Mouse (Mus musculus): ENCODE data around the gene Cd53.

Cd53 gene

GRCm38 (mm10) chr3:106789930-106790329 is at the start of gene Cd53:
TSS of gene Cd53 (minus strand) at chr3:106790149.
- DNase-seq = peak; percentile 19

GRCm38 (mm10) chr3:106832107-106832506 is 42.2 kb upstream of the Cd53 start:
- DNase-seq = peak; percentile 8

GRCm38 (mm10) chr3:106826187-106826586 is 36.2 kb upstream of the Cd53 start, which contains the start of gene Olfr266:
TSS of gene Olfr266 (minus strand) at chr3:106826287.
- DNase-seq = no peak

- DNase-seq = no peak
Measured at GRCm38 (mm10) chr3:106817676-106818075, 27.7 kb upstream of the Cd53 start.

- no peak for DNase-seq
Measured at GRCm38 (mm10) chr3:106808972-106809695, 19.2 kb upstream of the Cd53 start.

GRCm38 (mm10) chr3:106798079-106798478 is 8.1 kb upstream of the Cd53 start:
- DNase-seq = no peak

GRCm38 (mm10) chr3:106788440-106788887 is 1.5 kb downstream of the Cd53 start:
- DNase-seq = peak; percentile 28

- peak; percentile 19 for DNase-seq
Measured at GRCm38 (mm10) chr3:106787972-106788371, 2.0 kb downstream of the Cd53 start.

GRCm38 (mm10) chr3:106785130-106785529 is 4.8 kb downstream of the Cd53 start:
- DNase-seq = peak; percentile 31

- DNase-seq = no peak
Measured at GRCm38 (mm10) chr3:106771834-106772233, 18.1 kb downstream of the Cd53 start.

GRCm38 (mm10) chr3:106755898-106756297 is 34.1 kb downstream of the Cd53 start:
- no peak for DNase-seq

GRCm38 (mm10) chr3:106722028-106722945 is 67.7 kb downstream of the Cd53 start:
- DNase-seq = peak; percentile 89

GRCm38 (mm10) chr3:106721397-106722027 is 68.4 kb downstream of the Cd53 start:
- DNase-seq = peak; percentile 96

All from thymus, postnatal 14 days (tissue).